Mouse (Mus musculus): Measurements from ENCODE around the gene Med21.

The Med21 gene

GRCm38 (mm10) chr6:146678136-146679070 lies 36.1 kb downstream of the Med21 start:
- no peak for DNase-seq (ENCODE audit: low spot score)

- no peak for DNase-seq (ENCODE audit: low spot score)
Observed at GRCm38 (mm10) chr6:146683881-146684280, 41.5 kb downstream of the Med21 start.

- peak; percentile 19 for DNase-seq (ENCODE audit: low spot score)
Observed at GRCm38 (mm10) chr6:146685781-146686308, 43.5 kb downstream of the Med21 start.

- DNase-seq (ENCODE audit: low spot score): no peak
Observed at GRCm38 (mm10) chr6:146686463-146687196, 44.3 kb downstream of the Med21 start.

GRCm38 (mm10) chr6:146688010-146688409 lies 45.7 kb downstream of the Med21 start:
- no peak for DNase-seq (ENCODE audit: low spot score)

- DNase-seq (ENCODE audit: low spot score): no peak
Observed at GRCm38 (mm10) chr6:146688861-146689260, 46.5 kb downstream of the Med21 start.

- no peak for DNase-seq (ENCODE audit: low spot score)
Observed at GRCm38 (mm10) chr6:146697767-146698166, 55.4 kb downstream of the Med21 start.

GRCm38 (mm10) chr6:146698376-146698775 lies 56.0 kb downstream of the Med21 start:
- no peak for DNase-seq (ENCODE audit: low spot score)
